Mouse (Mus musculus) thymus, postnatal 4 days (tissue): Measurements from ENCODE around the gene Fgf11.

Source experiments
- DNase-seq: peaks from one replicate; pipeline ENCODE4 v3.0.0; 2021

Gene Fgf11

GRCm38 (mm10) chr11:69778985-69779384, 22.7 kb downstream of the Fgf11 start:
- DNase-seq = no peak

- DNase-seq = no peak
Observed at GRCm38 (mm10) chr11:69778258-69778982, 23.2 kb downstream of the Fgf11 start.

- DNase-seq = no peak
Observed at GRCm38 (mm10) chr11:69777504-69778257, 24.0 kb downstream of the Fgf11 start.

GRCm38 (mm10) chr11:69776488-69776887, 25.2 kb downstream of the Fgf11 start:
- no peak for DNase-seq

GRCm38 (mm10) chr11:69775716-69776115, 25.9 kb downstream of the Fgf11 start:
- no peak for DNase-seq

- no peak for DNase-seq
Observed at GRCm38 (mm10) chr11:69774961-69775360, 26.7 kb downstream of the Fgf11 start.

- no peak for DNase-seq
Observed at GRCm38 (mm10) chr11:69767625-69767909, 34.1 kb downstream of the Fgf11 start.

- DNase-seq = no peak
Observed at GRCm38 (mm10) chr11:69766872-69767624, 34.6 kb downstream of the Fgf11 start.

- DNase-seq = peak; percentile 94
Observed at GRCm38 (mm10) chr11:69766126-69766609, 35.5 kb downstream of the Fgf11 start.

- peak; percentile 71 for DNase-seq
Observed at GRCm38 (mm10) chr11:69765221-69766125, 36.2 kb downstream of the Fgf11 start, which contains the start of gene Zbtb4. Zbtb4 (plus strand) TSS chr11:69765912.

GRCm38 (mm10) chr11:69763551-69763950, 38.1 kb downstream of the Fgf11 start:
- peak; percentile 48 for DNase-seq

GRCm38 (mm10) chr11:69761868-69762267, 39.8 kb downstream of the Fgf11 start, which contains the start of gene Slc35g3:
Slc35g3 (minus strand) TSS chr11:69761968.
- DNase-seq = no peak

- no peak for DNase-seq
Observed at GRCm38 (mm10) chr11:69760901-69761200, 40.8 kb downstream of the Fgf11 start.

- DNase-seq = peak; percentile 19
Observed at GRCm38 (mm10) chr11:69760160-69760900, 41.3 kb downstream of the Fgf11 start.

GRCm38 (mm10) chr11:69758971-69759721, 42.5 kb downstream of the Fgf11 start:
- peak; percentile 83 for DNase-seq

GRCm38 (mm10) chr11:69758478-69758970, 43.1 kb downstream of the Fgf11 start, which contains the start of gene Polr2a:
Polr2a (minus strand) TSS chr11:69758637.
- DNase-seq = peak; percentile 97

GRCm38 (mm10) chr11:69758090-69758456, 43.6 kb downstream of the Fgf11 start:
- DNase-seq = peak; percentile 98

GRCm38 (mm10) chr11:69757303-69758089, 44.2 kb downstream of the Fgf11 start:
- no peak for DNase-seq

- DNase-seq = peak; percentile 39
Observed at GRCm38 (mm10) chr11:69754701-69755100, 47.0 kb downstream of the Fgf11 start.

- DNase-seq = no peak
Observed at GRCm38 (mm10) chr11:69754233-69754632, 47.4 kb downstream of the Fgf11 start.
